Mouse (Mus musculus) liver, embryonic 11.5 days (tissue): ENCODE measurements around the gene Pccb. TPM values are rescaled to one million over a fixed set of nuclear protein-coding genes. Genes with fewer than 3 reads are reported as not detected.
A peak's percentile ranks its signal among the peaks of the same experiment; 100 is the strongest.

ENCODE experiments used
- ATAC-seq: fragments of 200-750 bp; cut with Nextera tagmentation; replicated peaks from 2 replicates; pipeline ENCODE4 v1.8.0; 2017; ENCODE audit warnings: moderate number of reproducible peaks, mild to moderate bottlenecking, moderate TSS enrichment, moderate library complexity; ENCODE audit not compliant: low FRiP score
- DNase-seq: peaks from one replicate; pipeline ENCODE4 v3.0.0-alpha.2; 2017; ENCODE audit warnings: low spot score
- H3K27ac ChIP-seq: fragments of 300-500 bp; sonication (generic); 2 replicates; pipeline ENCODE4 v1.5.1; 2014; ENCODE audit warnings: mild to moderate bottlenecking, low read depth, low read length, control low read depth
- H3K27me3 ChIP-seq: fragments of 300-500 bp; sonication (generic); replicated peaks from 2 replicates; pipeline ENCODE4 v1.6.1; 2014; ENCODE audit warnings: low read length, mixed read lengths; ENCODE audit not compliant: control insufficient read depth, insufficient read depth
- H3K36me3 ChIP-seq: fragments of 300-500 bp; sonication (generic); 2 replicates; pipeline ENCODE4 v1.6.1; 2014; ENCODE audit warnings: mild to moderate bottlenecking, low read length, moderate library complexity, mixed read lengths; ENCODE audit not compliant: control insufficient read depth, insufficient read depth
- H3K4me1 ChIP-seq: fragments of 300-500 bp; sonication (generic); replicated peaks from 2 replicates; pipeline ENCODE4 v1.6.1; 2014; ENCODE audit warnings: low read length, mixed read lengths; ENCODE audit not compliant: control insufficient read depth, insufficient read depth
- H3K4me2 ChIP-seq: fragments of 300-500 bp; sonication (generic); 2 replicates; pipeline ENCODE4 v1.6.1; 2014; ENCODE audit warnings: mild to moderate bottlenecking, control low read depth, moderate library complexity
- H3K4me3 ChIP-seq: fragments of 300-500 bp; sonication (generic); 2 replicates; pipeline ENCODE4 v1.5.1; 2014; ENCODE audit warnings: low read depth, low read length, control low read depth
- H3K9ac ChIP-seq: fragments of 300-500 bp; sonication (generic); 2 replicates; pipeline ENCODE4 v1.6.1; 2014; ENCODE audit warnings: low read depth, low read length, control low read depth
- H3K9me3 ChIP-seq: fragments of 300-500 bp; sonication (generic); 2 replicates; pipeline ENCODE4 v1.6.1; 2016; ENCODE audit warnings: low read length, inconsistent platforms, mixed read lengths; ENCODE audit not compliant: control insufficient read depth
- WGBS: fragments of 180-500 bp; shearing (Covaris S2); extraction: QIAGEN DNeasy Blood & Tissue Kit; methylation state at CpG from one replicate; pipeline ENCODE4 v1.1.7; 2014; 5-methylcytosine and 5-hydroxymethylcytosine counted together
- polyA plus RNA-seq: library from polyadenylated mRNA; unstranded; fragments of >200 nt; fragmentation: Nextera tagmentation; extraction: Ambion mirVana; gene quantifications from 2 replicates; pipeline ENCODE4 v1.2.1, GENCODE M21; 2014

Gene Pccb
- polyA plus RNA-seq, 1 experiment from 2014 or later: 8.7 TPM

- Histone ChIP-seq H3K4me2 (no peak overlapping the region), H3K4me3 (no peak overlapping the region), H3K9ac (no peak overlapping the region), H3K27me3 (no peaks in the 10 kb centered on the region), H3K27ac (no peak overlapping the region), H3K4me1 (no peaks in the 10 kb centered on the region), H3K9me3 (peaks cover 8% of the 10 kb centered on the region), H3K36me3 (peaks cover 3% of the 10 kb centered on the region; the same call in 1 of the 2 replicates)
- ATAC-seq: no peak
- no peak for DNase-seq
- 89% methylated on average over 5 of the region's 5 CpGs for WGBS
Observed at GRCm38 (mm10) chr9:100987006-100987405, 47.7 kb downstream of the Pccb start.

- no peak overlapping the region for H3K4me3 ChIP-seq
- no peak for DNase-seq
- ATAC-seq: no peak
- H3K36me3 ChIP-seq: peaks cover 3% of the 10 kb centered on the region; the same call in 1 of the 2 replicates
- no peak overlapping the region for H3K4me2 ChIP-seq
- H3K9ac ChIP-seq: no peak overlapping the region
- no peaks in the 10 kb centered on the region for H3K27me3 ChIP-seq
- no peaks in the 10 kb centered on the region for H3K4me1 ChIP-seq
- H3K9me3 ChIP-seq: peaks cover 7% of the 10 kb centered on the region
- H3K27ac ChIP-seq: no peak overlapping the region
- WGBS: 92% methylated on average over 25 of the region's 25 CpGs
Observed at GRCm38 (mm10) chr9:100984381-100985310, 50.1 kb downstream of the Pccb start.

GRCm38 (mm10) chr9:100982786-100983185 is 51.9 kb downstream of the Pccb start:
- no peak overlapping the region for H3K4me3 ChIP-seq
- H3K9me3 ChIP-seq: no peaks in the 10 kb centered on the region
- no peak for ATAC-seq
- H3K36me3 ChIP-seq: peaks cover 3% of the 10 kb centered on the region; the same call in 1 of the 2 replicates
- no peak overlapping the region for H3K9ac ChIP-seq
- no peak overlapping the region for H3K27ac ChIP-seq
- H3K4me2 ChIP-seq: no peak overlapping the region
- no peak for DNase-seq
- H3K27me3 ChIP-seq: no peaks in the 10 kb centered on the region
- H3K4me1 ChIP-seq: no peaks in the 10 kb centered on the region
- WGBS: 89% methylated on average over 7 of the region's 7 CpGs

- Histone ChIP-seq H3K27me3 (no peaks in the 10 kb centered on the region), H3K27ac (no peak overlapping the region), H3K4me2 (no peak overlapping the region), H3K36me3 (no peaks in the 10 kb centered on the region), H3K9me3 (no peaks in the 10 kb centered on the region), H3K4me3 (no peak overlapping the region), H3K4me1 (no peaks in the 10 kb centered on the region), H3K9ac (no peak overlapping the region)
- ATAC-seq (no peak), DNase-seq (no peak)
- WGBS: 82% methylated on average over 5 of the region's 5 CpGs
Observed at GRCm38 (mm10) chr9:100979260-100979659, 55.4 kb downstream of the Pccb start.

GRCm38 (mm10) chr9:100978666-100979065 is 56.0 kb downstream of the Pccb start:
- no peak overlapping the region for H3K4me3 ChIP-seq
- H3K4me2 ChIP-seq: no peak overlapping the region
- no peaks in the 10 kb centered on the region for H3K36me3 ChIP-seq
- H3K4me1 ChIP-seq: no peaks in the 10 kb centered on the region
- 89% methylated on average over 5 of the region's 5 CpGs for WGBS
- DNase-seq (no peak), ATAC-seq (no peak)
- no peaks in the 10 kb centered on the region for H3K9me3 ChIP-seq
- H3K9ac ChIP-seq: no peak overlapping the region
- no peaks in the 10 kb centered on the region for H3K27me3 ChIP-seq
- no peak overlapping the region for H3K27ac ChIP-seq

GRCm38 (mm10) chr9:100969461-100969860 is 65.2 kb downstream of the Pccb start:
- Histone ChIP-seq H3K4me1 (no peaks in the 10 kb centered on the region), H3K9ac (no peak overlapping the region), H3K4me3 (no peak overlapping the region), H3K9me3 (peaks cover 2% of the 10 kb centered on the region; the same call in 1 of the 2 replicates), H3K36me3 (no peaks in the 10 kb centered on the region), H3K27ac (no peak overlapping the region), H3K4me2 (no peak overlapping the region), H3K27me3 (no peaks in the 10 kb centered on the region)
- ATAC-seq: no peak
- 82% methylated on average over 2 of the region's 2 CpGs for WGBS
- no peak for DNase-seq

GRCm38 (mm10) chr9:100964106-100964505 is 70.6 kb downstream of the Pccb start:
- Histone ChIP-seq H3K9me3 (no peaks in the 10 kb centered on the region), H3K4me2 (no peak overlapping the region)

GRCm38 (mm10) chr9:100963428-100963912 is 71.2 kb downstream of the Pccb start:
- no peak for DNase-seq
- Histone ChIP-seq H3K27ac (no peak overlapping the region), H3K4me3 (no peak overlapping the region), H3K36me3 (no peaks in the 10 kb centered on the region), H3K9me3 (no peaks in the 10 kb centered on the region), H3K4me2 (no peak overlapping the region), H3K9ac (no peak overlapping the region), H3K4me1 (no peaks in the 10 kb centered on the region), H3K27me3 (no peaks in the 10 kb centered on the region)
- peak; percentile 41; the same call in 1 of the 2 replicates for ATAC-seq
- WGBS: 66% methylated on average over 1 of the region's 1 CpGs

More at GRCm38 (mm10) chr9:100964106-100964505, 70.6 kb downstream of the Pccb start:
- H3K9ac ChIP-seq: no peak overlapping the region
- DNase-seq (no peak), ATAC-seq (no peak)
- H3K4me3 ChIP-seq: no peak overlapping the region
- no peaks in the 10 kb centered on the region for H3K4me1 ChIP-seq
- H3K27me3 ChIP-seq: no peaks in the 10 kb centered on the region
- 76% methylated on average over 4 of the region's 4 CpGs for WGBS
- H3K27ac ChIP-seq: no peak overlapping the region
- H3K36me3 ChIP-seq: no peaks in the 10 kb centered on the region
